Comparison of ENCODE assay signal across 29 mouse cellular contexts in the genomic region with DNA sequence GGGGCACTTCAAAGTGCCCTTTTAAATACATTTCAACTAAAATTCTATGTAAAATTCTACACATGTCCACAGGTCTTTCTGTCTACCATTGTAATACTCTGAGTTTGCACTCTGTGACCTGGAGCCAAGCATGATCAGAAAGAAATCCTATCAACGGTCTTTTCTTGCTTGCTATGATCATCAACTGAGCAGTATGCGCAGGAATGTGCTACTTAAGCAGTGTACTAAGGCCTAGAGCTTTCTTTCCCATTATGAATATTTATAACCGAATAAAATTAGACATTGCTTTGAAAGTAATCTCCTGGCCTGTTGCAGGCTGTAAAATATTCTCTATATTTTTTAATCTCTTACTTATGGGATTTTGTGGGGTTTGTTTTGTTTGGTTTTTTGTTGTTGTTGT.
DNase-seq lines count a peak whose midpoint lies in the region; ATAC-seq and TF ChIP-seq lines count a peak whose summit lies in the region.
"Had no signal": no experiment of that assay in that cellular context is flagged by ENCODE, and none has a peak within 500 bp of the region (broad histone marks: within the 10 kb centered on the region; RNA-seq: fewer than 3 reads in every experiment).

No protein-coding gene starts in this region.

- peak; percentile 61 for ATAC-seq in midbrain, embryonic 11.5 days (ENCODE audit: low FRiP score)
- ATAC-seq in midbrain, embryonic 14.5 days (ENCODE audit: low FRiP score, low TSS enrichment) = 0 out of 2 replicates have a peak, but pooled peaks have one; percentile 48
- ATAC-seq: intestine, embryonic 16.5 days had no signal

- H3K27me3 ChIP-seq in midbrain, embryonic 11.5 days (ENCODE audit: control insufficient read depth, insufficient read depth, low read length) = peaks cover 5% of the 10 kb centered on the region; the same call in 1 of the 2 replicates
- H3K27me3 ChIP-seq in midbrain, embryonic 10.5 days (ENCODE audit: low read depth, poor library complexity, severe bottlenecking) = peaks cover 8% of the 10 kb centered on the region; the same call in 1 of the 2 replicates
- peaks cover 6% of the 10 kb centered on the region for H3K27me3 ChIP-seq in midbrain, embryonic 14.5 days (ENCODE audit: control insufficient read depth, insufficient read depth, low read length)
- H3K27me3 ChIP-seq in heart, embryonic 10.5 days (ENCODE audit: insufficient read depth, poor library complexity, severe bottlenecking) = no peaks in the 10 kb centered on the region
- H3K27me3 ChIP-seq: limb, embryonic 12.5 days; lung, embryonic 15.5 days; neural tube, embryonic 13.5 days; stomach, embryonic 15.5 days had no signal

- H3K4me2 ChIP-seq in midbrain, embryonic 11.5 days = no peak overlapping the region
- H3K4me2 ChIP-seq in midbrain, embryonic 14.5 days (ENCODE audit: low read length) = no peak overlapping the region
- H3K4me2 ChIP-seq: embryonic facial prominence, embryonic 13.5 days; heart, embryonic 11.5 days; hindbrain, embryonic 13.5 days; limb, embryonic 12.5 days; lung, embryonic 15.5 days; neural tube, embryonic 13.5 days; stomach, embryonic 15.5 days had no signal

- whole genome bisulfite sequencing in midbrain, embryonic 11.5 days = 54% methylated on average over 3 of the region's 3 CpGs
- 78% methylated on average over 3 of the region's 3 CpGs for WGBS in midbrain, embryonic 10.5 days
- WGBS in midbrain, embryonic 14.5 days = 35% methylated on average over 3 of the region's 3 CpGs
- 84% methylated on average over 3 of the region's 3 CpGs for WGBS in heart, embryonic 10.5 days

- peaks cover 13% of the 10 kb centered on the region for H3K4me1 ChIP-seq in midbrain, embryonic 11.5 days (ENCODE audit: control insufficient read depth, insufficient read depth, low read length)
- peaks cover 23% of the 10 kb centered on the region for H3K4me1 ChIP-seq in midbrain, embryonic 10.5 days
- H3K4me1 ChIP-seq in midbrain, embryonic 14.5 days (ENCODE audit: control insufficient read depth, insufficient read depth, low read length) = peaks cover 5% of the 10 kb centered on the region; the same call in 1 of the 2 replicates
- peaks cover 7% of the 10 kb centered on the region; the same call in 1 of the 2 replicates for H3K4me1 ChIP-seq in heart, embryonic 10.5 days
- H3K4me1 ChIP-seq: stomach, embryonic 15.5 days had no signal

- no peaks in the 10 kb centered on the region for H3K36me3 ChIP-seq in midbrain, embryonic 11.5 days (ENCODE audit: control insufficient read depth, insufficient read depth, low read length)
- no peaks in the 10 kb centered on the region for H3K36me3 ChIP-seq in midbrain, embryonic 10.5 days
- H3K36me3 ChIP-seq in midbrain, embryonic 14.5 days (ENCODE audit: control insufficient read depth, insufficient read depth, low read length) = no peaks in the 10 kb centered on the region
- H3K36me3 ChIP-seq in heart, embryonic 10.5 days = no peaks in the 10 kb centered on the region
- H3K36me3 ChIP-seq: embryonic facial prominence, embryonic 13.5 days; G1E; hindbrain, embryonic 13.5 days; limb, embryonic 12.5 days; lung, embryonic 15.5 days; neural tube, embryonic 13.5 days; stomach, embryonic 15.5 days had no signal

- no peak overlapping the region for H3K27ac ChIP-seq in midbrain, embryonic 11.5 days (ENCODE audit: low read depth, low read length)
- no peak overlapping the region for H3K27ac ChIP-seq in midbrain, embryonic 10.5 days (replicated peaks)
- no peak overlapping the region for H3K27ac ChIP-seq in midbrain, embryonic 14.5 days (replicated peaks; ENCODE audit: low read depth, low read length)
- no peak overlapping the region for H3K27ac ChIP-seq in heart, embryonic 10.5 days
- H3K27ac ChIP-seq: embryonic facial prominence, embryonic 13.5 days; hindbrain, embryonic 13.5 days; layer of hippocampus, adult 2 months; left cerebral cortex, adult 2 months; limb, embryonic 12.5 days; lung, embryonic 15.5 days; neural tube, embryonic 13.5 days; stomach, embryonic 15.5 days had no signal

- DNase-seq in midbrain, embryonic 11.5 days (ENCODE audit: low spot score, missing footprints) = no peak
- no peak for DNase-seq in midbrain, embryonic 10.5 days (ENCODE audit: low spot score)
- peak; percentile 27 for DNase-seq in brain, embryonic 14.5 days (ENCODE audit: low read depth)
- peak; percentile 24 for DNase-seq in midbrain, embryonic 14.5 days
- DNase-seq in heart, embryonic 10.5 days (ENCODE audit: low spot score) = no peak
- no peak for DNase-seq in kidney, postnatal 4 days
- no peak for DNase-seq in ovary, postnatal 36 days (ENCODE audit: low spot score)
- DNase-seq: adrenal gland, postnatal 14 days; B cell, adult 2 months; cerebellum, adult 11-12 months; cerebellum, adult 9-11 months; gastrocnemius, postnatal 14 days; heart, adult 11 months; heart, postnatal 4 days; kidney, adult 8-10 months; kidney, postnatal 14 days; right cerebral cortex, postnatal 25 days; thymus, postnatal 25 days had no signal

- no peak for TF ChIP-seq POLR2A in brain, embryonic 14.5 days (IDR thresholded peaks at IDR 0.05; ENCODE audit: borderline replicate concordance, extremely low read depth, insufficient read depth, insufficient read length, poor library complexity, severe bottlenecking)

- no peak overlapping the region for H3K4me3 ChIP-seq in midbrain, embryonic 11.5 days (ENCODE audit: low read depth, low read length)
- no peak overlapping the region for H3K4me3 ChIP-seq in midbrain, embryonic 10.5 days
- H3K4me3 ChIP-seq in midbrain, embryonic 14.5 days (replicated peaks; ENCODE audit: low read depth, low read length) = no peak overlapping the region
- no peak overlapping the region for H3K4me3 ChIP-seq in heart, embryonic 10.5 days
- H3K4me3 ChIP-seq: embryonic facial prominence, embryonic 13.5 days; hindbrain, embryonic 13.5 days; layer of hippocampus, adult 2 months; left cerebral cortex, adult 2 months; limb, embryonic 12.5 days; lung, embryonic 15.5 days; neural tube, embryonic 13.5 days; stomach, embryonic 15.5 days had no signal

- TF ChIP-seq CTCF in brain, embryonic 14.5 days (IDR thresholded peaks at IDR 0.05; ENCODE audit: borderline replicate concordance, extremely low read depth, insufficient read depth, insufficient read length) = no peak

- H3K9ac ChIP-seq in midbrain, embryonic 11.5 days (ENCODE audit: low read length) = no peak overlapping the region
- no peak overlapping the region for H3K9ac ChIP-seq in midbrain, embryonic 14.5 days (replicated peaks; ENCODE audit: low read length)
- H3K9ac ChIP-seq: embryonic facial prominence, embryonic 13.5 days; hindbrain, embryonic 13.5 days; limb, embryonic 12.5 days; lung, embryonic 15.5 days; neural tube, embryonic 13.5 days; stomach, embryonic 15.5 days had no signal

- H3K9me3 ChIP-seq in midbrain, embryonic 11.5 days (ENCODE audit: control insufficient read depth, low read length) = no peaks in the 10 kb centered on the region
- no peaks in the 10 kb centered on the region for H3K9me3 ChIP-seq in midbrain, embryonic 10.5 days (replicated peaks)
- H3K9me3 ChIP-seq in midbrain, embryonic 14.5 days (ENCODE audit: control insufficient read depth, low read length) = no peaks in the 10 kb centered on the region
- no peaks in the 10 kb centered on the region for H3K9me3 ChIP-seq in heart, embryonic 10.5 days
- H3K9me3 ChIP-seq: embryonic facial prominence, embryonic 13.5 days; G1E; hindbrain, embryonic 13.5 days; limb, embryonic 12.5 days; lung, embryonic 15.5 days; neural tube, embryonic 13.5 days; stomach, embryonic 15.5 days had no signal

Comparison
In these comparisons a context has a peak if more than half of its experiments do, and no peak if none do; other contexts are left out.
1. DNase-seq: peak in brain, embryonic 14.5 days (single experiment) and midbrain, embryonic 14.5 days (single experiment); none in midbrain, embryonic 11.5 days (single experiment), midbrain, embryonic 10.5 days (single experiment), heart, embryonic 10.5 days (single experiment), kidney, postnatal 4 days (0 of 2) and ovary, postnatal 36 days (single experiment).